Mouse (Mus musculus) intestine, embryonic 16.5 days (tissue): ENCODE measurements around the gene Olfr393. TPM values are rescaled to one million over a fixed set of nuclear protein-coding genes. Genes with fewer than 3 reads are reported as not detected.

Experiments used
- ATAC-seq: fragments of 200-750 bp; cut with Nextera tagmentation; 2 replicates; pipeline ENCODE4 v1.8.0; 2017; ENCODE audit warnings: moderate TSS enrichment, moderate library complexity
- H3K27ac ChIP-seq: fragments of 300-500 bp; sonication (generic); 2 replicates; pipeline ENCODE4 v1.5.1; 2014; ENCODE audit warnings: mild to moderate bottlenecking, low read length
- H3K27me3 ChIP-seq: fragments of 300-500 bp; sonication (generic); replicated peaks from 2 replicates; pipeline ENCODE4 v1.6.1; 2014; ENCODE audit warnings: low read length, control low read depth, mixed read lengths; ENCODE audit not compliant: control insufficient read depth, insufficient read depth
- H3K36me3 ChIP-seq: fragments of 300-500 bp; sonication (generic); 2 replicates; pipeline ENCODE4 v1.6.1; 2014; ENCODE audit warnings: low read length, control low read depth; ENCODE audit not compliant: control insufficient read depth, insufficient read depth
- H3K4me1 ChIP-seq: fragments of 300-500 bp; sonication (generic); 2 replicates; pipeline ENCODE4 v1.6.1; 2014; ENCODE audit warnings: low read length, control low read depth, mixed read lengths; ENCODE audit not compliant: control insufficient read depth, insufficient read depth
- H3K4me2 ChIP-seq: fragments of 300-500 bp; sonication (generic); 2 replicates; pipeline ENCODE4 v1.6.1; 2014; ENCODE audit warnings: low read depth, low read length, control low read depth
- H3K4me3 ChIP-seq: fragments of 300-500 bp; sonication (generic); 2 replicates; pipeline ENCODE4 v1.5.1; 2014; ENCODE audit warnings: mild to moderate bottlenecking, low read length
- H3K9ac ChIP-seq: fragments of 300-500 bp; sonication (generic); 2 replicates; pipeline ENCODE4 v1.6.1; 2014; ENCODE audit warnings: low read depth, low read length
- H3K9me3 ChIP-seq: fragments of 300-500 bp; sonication (generic); 2 replicates; pipeline ENCODE4 v1.6.1; 2016; ENCODE audit warnings: low read length, control low read depth; ENCODE audit not compliant: control insufficient read depth
- WGBS: fragments of 180-500 bp; shearing (Covaris S2); extraction: QIAGEN DNeasy Blood & Tissue Kit; methylation state at CpG from one replicate; pipeline ENCODE4 v1.1.7; 2014; 5-methylcytosine and 5-hydroxymethylcytosine counted together
- polyA plus RNA-seq: library from polyadenylated mRNA; unstranded; fragments of >200 nt; fragmentation: Nextera tagmentation; extraction: Ambion mirVana; gene quantifications from 2 replicates; pipeline ENCODE4 v1.2.1, GENCODE M21; 2015

The Olfr393 gene
- not detected in 2 replicates for polyA plus RNA-seq

DNA sequence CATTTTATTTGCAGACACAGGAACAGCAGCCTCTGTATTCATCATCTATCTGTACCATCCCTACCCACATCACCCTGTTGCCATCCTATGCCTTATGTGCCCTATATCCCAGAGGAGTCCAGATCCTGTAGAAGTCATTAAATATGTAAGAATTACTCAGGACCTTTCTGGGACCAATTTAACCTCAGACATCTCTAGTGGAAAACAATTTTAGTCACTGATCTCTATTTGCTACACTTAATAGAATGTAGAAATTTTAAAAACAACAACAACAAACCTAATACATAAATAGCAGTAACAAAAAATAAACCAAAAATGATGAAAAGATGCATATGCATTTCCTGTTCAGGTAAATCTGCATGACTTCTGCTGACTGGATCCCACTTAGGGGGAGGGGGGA lies at the start of gene Olfr393:
Olfr393 (minus strand) TSS at position 101 of the 400 bp plus-strand sequence.
- Histone ChIP-seq H3K4me3 (no peak within 1 kb of the TSS), H3K9ac (no peak within 1 kb of the TSS), H3K4me1 (no peaks in the 10 kb centered on the region), H3K36me3 (no peaks in the 10 kb centered on the region), H3K9me3 (no peaks in the 10 kb centered on the region), H3K27ac (no peak within 1 kb of the TSS), H3K27me3 (no peaks in the 10 kb centered on the region), H3K4me2 (no peak within 1 kb of the TSS)
- no peak for ATAC-seq

DNA sequence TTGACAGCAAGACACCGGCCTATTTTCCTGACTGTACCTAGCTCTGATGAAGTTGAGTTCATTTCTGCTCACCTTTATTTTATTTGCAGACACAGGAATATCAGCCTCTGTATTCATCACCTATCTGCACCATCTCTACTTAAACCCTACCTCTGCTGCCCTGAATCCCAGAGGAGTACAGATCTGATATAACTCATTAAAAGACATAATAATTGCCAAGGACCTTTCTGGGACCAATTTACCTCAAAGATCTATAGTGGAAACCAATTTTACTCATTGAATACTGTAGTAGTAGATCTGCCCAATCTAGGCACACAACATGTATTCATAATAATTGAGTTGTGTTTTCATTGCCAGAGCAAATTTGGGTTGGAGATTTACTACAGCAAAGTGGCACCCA lies 39.4 kb upstream of the Olfr393 start, which contains the start of gene Olfr394:
Olfr394 (minus strand) TSS at position 101 of the 400 bp plus-strand sequence.
- Histone ChIP-seq H3K27ac (no peak within 1 kb of the TSS), H3K27me3 (no peaks in the 10 kb centered on the region), H3K4me3 (no peak within 1 kb of the TSS), H3K4me1 (no peaks in the 10 kb centered on the region), H3K36me3 (no peaks in the 10 kb centered on the region), H3K4me2 (no peak within 1 kb of the TSS), H3K9ac (no peak within 1 kb of the TSS), H3K9me3 (no peaks in the 10 kb centered on the region)
- no peak for ATAC-seq
- WGBS = 87% methylated on average over 1 of the region's 1 CpGs

DNA sequence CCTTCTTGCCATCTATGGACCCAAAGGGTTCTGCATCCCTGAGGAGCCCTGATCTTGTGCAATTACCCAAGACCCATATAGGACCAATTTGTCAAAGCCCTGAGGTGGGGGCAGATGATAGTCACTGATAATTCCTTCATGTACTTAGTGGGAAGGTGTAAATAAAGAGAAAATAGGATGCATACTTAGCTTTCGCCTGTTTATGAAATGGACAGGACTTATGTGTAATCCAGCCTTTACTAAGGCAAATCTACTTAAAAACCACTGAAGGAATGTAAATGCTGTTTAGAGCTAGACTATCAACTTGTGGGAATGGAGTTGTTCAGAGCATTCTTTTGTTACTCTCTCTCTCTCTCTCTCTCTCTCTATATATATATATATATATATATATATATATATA lies 34.3 kb downstream of the Olfr393 start, which contains the start of gene Olfr392:
Olfr392 (minus strand) TSS at position 101 of the 400 bp plus-strand sequence.
- H3K27ac ChIP-seq = no peak within 1 kb of the TSS
- H3K27me3 ChIP-seq = no peaks in the 10 kb centered on the region
- H3K36me3 ChIP-seq = no peaks in the 10 kb centered on the region
- no peak within 1 kb of the TSS for H3K4me3 ChIP-seq
- WGBS = 91% methylated on average over 1 of the region's 1 CpGs
- ATAC-seq = no peak
- no peak within 1 kb of the TSS for H3K9ac ChIP-seq
- no peaks in the 10 kb centered on the region for H3K9me3 ChIP-seq
- no peaks in the 10 kb centered on the region for H3K4me1 ChIP-seq
- no peak within 1 kb of the TSS for H3K4me2 ChIP-seq

DNA sequence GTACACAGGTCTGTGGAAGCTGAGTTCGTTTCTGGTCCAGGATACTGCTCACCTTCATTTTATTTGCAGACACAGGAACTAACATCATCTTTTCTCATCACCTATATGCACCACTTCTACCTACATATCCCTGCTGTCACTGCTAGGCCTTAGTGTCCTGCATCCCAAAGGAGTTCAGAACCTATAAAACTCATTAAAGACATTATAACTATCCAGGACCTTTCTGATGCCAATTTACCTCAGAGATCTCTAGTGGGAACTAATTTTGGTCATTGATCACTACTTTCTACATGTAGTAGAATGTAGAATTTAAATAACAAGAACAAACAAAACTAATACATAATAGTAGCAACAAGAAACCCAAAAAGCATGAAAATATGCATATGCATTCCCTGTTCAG lies 48.3 kb downstream of the Olfr393 start, which contains the start of gene Olfr391-ps:
Olfr391-ps (minus strand) TSS at position 101 of the 400 bp plus-strand sequence.
- H3K27me3 ChIP-seq = no peaks in the 10 kb centered on the region
- no peak within 1 kb of the TSS for H3K4me2 ChIP-seq
- ATAC-seq = no peak

More for the DNA sequence above, 48.3 kb downstream of the Olfr393 start, which contains the start of gene Olfr391-ps:
- 23% methylated on average over 1 of the region's 1 CpGs for WGBS
- Histone ChIP-seq H3K9ac (no peak within 1 kb of the TSS), H3K36me3 (no peaks in the 10 kb centered on the region), H3K27ac (no peak within 1 kb of the TSS), H3K4me3 (no peak within 1 kb of the TSS), H3K4me1 (no peaks in the 10 kb centered on the region), H3K9me3 (no peaks in the 10 kb centered on the region)

Other genes with a start within 250 kb of the Olfr393 start
- gene Zfp735, start 162.7 kb downstream of the Olfr393 start, polyA plus RNA-seq = not detected in 2 replicates
- gene Olfr389, start 70.7 kb downstream of the Olfr393 start, polyA plus RNA-seq = not detected in 2 replicates
- gene Olfr390, start 68.5 kb downstream of the Olfr393 start, polyA plus RNA-seq = not detected in 2 replicates
- gene Olfr391-ps, start 48.4 kb downstream of the Olfr393 start, polyA plus RNA-seq = not detected in 2 replicates
- gene Olfr392, start 34.4 kb downstream of the Olfr393 start, polyA plus RNA-seq = not detected in 2 replicates
- gene Olfr394, start 39.3 kb upstream of the Olfr393 start, polyA plus RNA-seq = not detected in 2 replicates
- not detected in 2 replicates for gene Olfr395, start 57.8 kb upstream of the Olfr393 start, polyA plus RNA-seq
- gene Olfr23, start 85.2 kb upstream of the Olfr393 start, polyA plus RNA-seq = not detected in 2 replicates
- not detected in 2 replicates for gene Olfr397, start 109.4 kb upstream of the Olfr393 start, polyA plus RNA-seq
- gene Olfr398, start 139.0 kb upstream of the Olfr393 start, polyA plus RNA-seq = not detected in 2 replicates
- gene Olfr139, start 205.1 kb upstream of the Olfr393 start, polyA plus RNA-seq = not detected in 2 replicates
- not detected in 2 replicates for gene Olfr399, start 205.2 kb upstream of the Olfr393 start, polyA plus RNA-seq
- 0.05 TPM in 1 of 2 replicates, not detected in the other for gene Zfp616, start 218.5 kb upstream of the Olfr393 start, polyA plus RNA-seq